Mouse (Mus musculus): ENCODE data around the gene Pigyl.
A peak's percentile ranks its signal among the peaks of the same experiment; 100 is the strongest.
"Not testable (repeated sequence)": the region's sequence is repeated elsewhere in the genome, so short reads cannot be mapped to it uniquely, and the experiment has no call there.

Pigyl gene

GRCm38 (mm10) chr9:22138480-22138879 is 18.2 kb upstream of the Pigyl start:
- peak in 1 of 2 experiments; percentile 35 for DNase-seq (ENCODE audit: low read depth in 2 of 2, low spot score in 2 of 2)

- no peak for DNase-seq (ENCODE audit: low read depth in 2 of 2, low spot score in 2 of 2)
Measured at GRCm38 (mm10) chr9:22139746-22140145, 16.9 kb upstream of the Pigyl start.

- peak; percentile 91 to 94 for DNase-seq (ENCODE audit: low read depth in 2 of 2, low spot score in 2 of 2)
Measured at GRCm38 (mm10) chr9:22143108-22144037, 13.3 kb upstream of the Pigyl start.

- no peak for DNase-seq (ENCODE audit: low read depth in 2 of 2, low spot score in 2 of 2)
Measured at GRCm38 (mm10) chr9:22144304-22144965, 12.2 kb upstream of the Pigyl start.

GRCm38 (mm10) chr9:22149426-22150248 is 7.0 kb upstream of the Pigyl start:
- no peak for DNase-seq (ENCODE audit: low read depth in 2 of 2, low spot score in 2 of 2)

- DNase-seq (ENCODE audit: low read depth in 2 of 2, low spot score in 2 of 2): not testable (repeated sequence)
Measured at GRCm38 (mm10) chr9:22150249-22150693, 6.4 kb upstream of the Pigyl start.

- DNase-seq (ENCODE audit: low read depth in 2 of 2, low spot score in 2 of 2): no peak
Measured at GRCm38 (mm10) chr9:22150946-22151345, 5.7 kb upstream of the Pigyl start.

GRCm38 (mm10) chr9:22153810-22154209 is 2.8 kb upstream of the Pigyl start:
- no peak for DNase-seq (ENCODE audit: low read depth in 2 of 2, low spot score in 2 of 2)

GRCm38 (mm10) chr9:22155614-22156013 is 1.0 kb upstream of the Pigyl start:
- peak; percentile 65 to 84 for DNase-seq (ENCODE audit: low read depth in 2 of 2, low spot score in 2 of 2)

GRCm38 (mm10) chr9:22157516-22158265 is 1.0 kb downstream of the Pigyl start:
- DNase-seq (ENCODE audit: low read depth in 2 of 2, low spot score in 2 of 2): no peak

- no peak for DNase-seq (ENCODE audit: low read depth in 2 of 2, low spot score in 2 of 2)
Measured at GRCm38 (mm10) chr9:22161299-22161698, 4.7 kb downstream of the Pigyl start.

- no peak for DNase-seq (ENCODE audit: low read depth in 2 of 2, low spot score in 2 of 2)
Measured at GRCm38 (mm10) chr9:22162305-22162704, 5.7 kb downstream of the Pigyl start.

- DNase-seq (ENCODE audit: low read depth in 2 of 2, low spot score in 2 of 2): no peak
Measured at GRCm38 (mm10) chr9:22162912-22163311, 6.3 kb downstream of the Pigyl start.

GRCm38 (mm10) chr9:22164711-22165668 is 8.3 kb downstream of the Pigyl start:
- DNase-seq (ENCODE audit: low read depth in 2 of 2, low spot score in 2 of 2): no peak

GRCm38 (mm10) chr9:22165964-22166363 is 9.3 kb downstream of the Pigyl start:
- DNase-seq (ENCODE audit: low read depth in 2 of 2, low spot score in 2 of 2): no peak

- no peak for DNase-seq (ENCODE audit: low read depth in 2 of 2, low spot score in 2 of 2)
Measured at GRCm38 (mm10) chr9:22166686-22167085, 10.0 kb downstream of the Pigyl start.

- DNase-seq (ENCODE audit: low read depth in 2 of 2, low spot score in 2 of 2): no peak
Measured at GRCm38 (mm10) chr9:22167751-22168150, 11.1 kb downstream of the Pigyl start.

- DNase-seq (ENCODE audit: low read depth in 2 of 2, low spot score in 2 of 2): no peak
Measured at GRCm38 (mm10) chr9:22169327-22169726, 12.7 kb downstream of the Pigyl start.

GRCm38 (mm10) chr9:22172318-22172717 is 15.7 kb downstream of the Pigyl start:
- no peak for DNase-seq (ENCODE audit: low read depth in 2 of 2, low spot score in 2 of 2)

Data from CD8-positive naive resting alpha-beta T cell, adult 2 months (primary cell).